Mouse (Mus musculus) C2C12 (cell line): ENCODE data around the gene Abcd3. TPM values are rescaled to one million over a fixed set of nuclear protein-coding genes. Genes with fewer than 3 reads are reported as not detected.
A peak's percentile ranks its signal among the peaks of the same experiment; 100 is the strongest.

Experiments used
- H3K27me3 ChIP-seq: one replicate; pipeline ENCODE4 v1.6.1; 2011; ENCODE audit not compliant: control insufficient read depth, insufficient read depth, insufficient read length
- H3K36me3 ChIP-seq: one replicate; pipeline ENCODE4 v1.6.1; 2011; ENCODE audit not compliant: control insufficient read depth, insufficient read depth
- H3K4me3 ChIP-seq: one replicate; pipeline ENCODE4 v1.5.1; 2011; ENCODE audit warnings: mild to moderate bottlenecking, control low read depth; ENCODE audit not compliant: poor library complexity, insufficient read depth, severe bottlenecking
- H3K79me2 ChIP-seq: one replicate; pipeline ENCODE4 v1.6.1; 2011; ENCODE audit not compliant: control insufficient read depth, insufficient read depth
- H3K79me3 ChIP-seq: one replicate; pipeline ENCODE4 v1.6.1; 2011; ENCODE audit warnings: low read depth, control low read depth
- H3ac ChIP-seq: one replicate; pipeline ENCODE3; 2011; ENCODE audit warnings: low read depth; ENCODE audit not compliant: control insufficient read depth, insufficient read length
- CEBPB ChIP-seq: IDR thresholded peaks from one replicate; pipeline ENCODE4 v1.6.1; 2011; ENCODE audit warnings: low read depth, mild to moderate bottlenecking, control low read depth, moderate library complexity
- CTCF ChIP-seq: IDR thresholded peaks from one replicate; pipeline ENCODE4 v1.5.1; 2011; ENCODE audit not compliant: control insufficient read depth, insufficient read depth, insufficient read length
- FOSL1 ChIP-seq: IDR thresholded peaks from one replicate; pipeline ENCODE4 v1.8.0; 2011; ENCODE audit warnings: mild to moderate bottlenecking, low read length; ENCODE audit not compliant: poor library complexity, insufficient read depth, severe bottlenecking
- MAX ChIP-seq: IDR thresholded peaks from one replicate; pipeline ENCODE4 v1.6.1; 2011; ENCODE audit warnings: mild to moderate bottlenecking, control low read depth
- MYOD1 ChIP-seq: IDR thresholded peaks from one replicate; pipeline ENCODE4 v1.6.1; 2011; ENCODE audit warnings: low read depth; ENCODE audit not compliant: control insufficient read depth, insufficient read length
- MYOG ChIP-seq: IDR thresholded peaks from one replicate; pipeline ENCODE4 v1.6.1; 2011; ENCODE audit not compliant: control insufficient read depth, insufficient read length; ENCODE audit errors: extremely low read depth
- USF1 ChIP-seq: IDR thresholded peaks from one replicate; pipeline ENCODE4 v1.6.1; 2011; ENCODE audit warnings: low read depth, mild to moderate bottlenecking, control low read depth, moderate library complexity
- polyA plus RNA-seq: library from polyadenylated mRNA; unstranded; fragments of >200 nt; fragmentation: generic; extraction: Trizol; gene quantifications from one replicate; pipeline ENCODE4 v1.2.1, GENCODE M21; 2012; ENCODE audit warnings: missing spikeins

Abcd3 gene
- polyA plus RNA-seq, 1 experiment = 12.1 TPM

- H3K79me3 ChIP-seq = no peaks in the 10 kb centered on the region
- no peaks in the 10 kb centered on the region for H3K79me2 ChIP-seq
- TF ChIP-seq MAX = no peak
- TF ChIP-seq USF1 = no peak
- TF ChIP-seq FOSL1 = no peak
- TF ChIP-seq MYOD1 = no peak
- no peak for TF ChIP-seq MYOG
- no peak for TF ChIP-seq CEBPB
- no peak for TF ChIP-seq CTCF
- H3ac ChIP-seq = no peak overlapping the region
- H3K27me3 ChIP-seq = no peaks in the 10 kb centered on the region
- H3K36me3 ChIP-seq = no peaks in the 10 kb centered on the region
- H3K4me3 ChIP-seq = no peak overlapping the region
Observed at GRCm38 (mm10) chr3:121714461-121714860, 100.6 kb downstream of the Abcd3 start.

GRCm38 (mm10) chr3:121713816-121714215 is 101.3 kb downstream of the Abcd3 start:
- TF ChIP-seq MYOG = no peak
- TF ChIP-seq MYOD1 = no peak
- no peak for TF ChIP-seq USF1
- no peak for TF ChIP-seq CTCF
- TF ChIP-seq CEBPB = no peak
- no peak for TF ChIP-seq FOSL1
- TF ChIP-seq MAX = no peak
- no peaks in the 10 kb centered on the region for H3K79me2 ChIP-seq

GRCm38 (mm10) chr3:121713151-121713701 is 101.9 kb downstream of the Abcd3 start:
- H3K4me3 ChIP-seq = no peak overlapping the region
- TF ChIP-seq MYOD1 (no peak), FOSL1 (no peak), MAX (no peak), CEBPB (no peak), USF1 (no peak), CTCF (no peak), MYOG (no peak)
- H3K79me3 ChIP-seq = no peaks in the 10 kb centered on the region
- no peak overlapping the region for H3ac ChIP-seq
- H3K79me2 ChIP-seq = no peaks in the 10 kb centered on the region
- H3K36me3 ChIP-seq = no peaks in the 10 kb centered on the region
- no peaks in the 10 kb centered on the region for H3K27me3 ChIP-seq

More at GRCm38 (mm10) chr3:121713816-121714215, 101.3 kb downstream of the Abcd3 start:
- Histone ChIP-seq H3K27me3 (no peaks in the 10 kb centered on the region), H3ac (no peak overlapping the region), H3K79me3 (no peaks in the 10 kb centered on the region), H3K36me3 (no peaks in the 10 kb centered on the region), H3K4me3 (no peak overlapping the region)

GRCm38 (mm10) chr3:121712222-121712621 is 102.9 kb downstream of the Abcd3 start:
- TF ChIP-seq USF1 = no peak
- no peak for TF ChIP-seq FOSL1
- TF ChIP-seq MYOG = no peak
- no peaks in the 10 kb centered on the region for H3K27me3 ChIP-seq
- no peaks in the 10 kb centered on the region for H3K79me3 ChIP-seq
- peak overlapping the region; percentile 18 for H3ac ChIP-seq
- H3K36me3 ChIP-seq = no peaks in the 10 kb centered on the region
- no peaks in the 10 kb centered on the region for H3K79me2 ChIP-seq
- no peak overlapping the region for H3K4me3 ChIP-seq

- no peaks in the 10 kb centered on the region for H3K79me2 ChIP-seq
- H3ac ChIP-seq = no peak overlapping the region
- TF ChIP-seq CEBPB (no peak), MYOG (no peak)
Observed at GRCm38 (mm10) chr3:121710894-121711531, 104.1 kb downstream of the Abcd3 start.

More at GRCm38 (mm10) chr3:121710894-121711531, 104.1 kb downstream of the Abcd3 start:
- H3K4me3 ChIP-seq = no peak overlapping the region
- H3K36me3 ChIP-seq = no peaks in the 10 kb centered on the region
- no peaks in the 10 kb centered on the region for H3K79me3 ChIP-seq
- H3K27me3 ChIP-seq = no peaks in the 10 kb centered on the region

Other genes with a start within 250 kb of the Abcd3 start
- not detected for gene 4930432M17Rik, start 144.5 kb downstream of the Abcd3 start, polyA plus RNA-seq
- 15.6 TPM for gene F3, start 91.8 kb downstream of the Abcd3 start, polyA plus RNA-seq
- gene Arhgap29, start 137.2 kb upstream of the Abcd3 start, polyA plus RNA-seq = 5.8 TPM
- gene Abca4, start 229.1 kb upstream of the Abcd3 start, polyA plus RNA-seq = 0.02 TPM